Mouse (Mus musculus) embryonic facial prominence, embryonic 11.5 days (tissue): ENCODE results near the gene Aff3. TPM values are rescaled to one million over a fixed set of nuclear protein-coding genes. Genes with fewer than 3 reads are reported as not detected.

Experiments used
- ATAC-seq: fragments of 200-750 bp; cut with Nextera tagmentation; replicated peaks from 2 replicates; pipeline ENCODE4 v1.8.0; 2017; ENCODE audit warnings: low read depth; ENCODE audit not compliant: insufficient number of reproducible peaks, low FRiP score, low TSS enrichment
- DNase-seq: peaks from one replicate; pipeline ENCODE4 v3.0.0-alpha.2; 2015; ENCODE audit warnings: low spot score
- H3K27ac ChIP-seq: fragments of 300-500 bp; sonication (generic); replicated peaks from 2 replicates; pipeline ENCODE4 v1.5.1; 2014; ENCODE audit warnings: mild to moderate bottlenecking, low read depth, low read length, control low read depth
- H3K27me3 ChIP-seq: fragments of 300-500 bp; sonication (generic); 2 replicates; pipeline ENCODE4 v1.6.1; 2014; ENCODE audit warnings: mild to moderate bottlenecking, low read length, moderate library complexity, mixed read lengths; ENCODE audit not compliant: control insufficient read depth, insufficient read depth
- H3K36me3 ChIP-seq: fragments of 300-500 bp; sonication (generic); replicated peaks from 2 replicates; pipeline ENCODE4 v1.6.1; 2014; ENCODE audit warnings: low read depth, mild to moderate bottlenecking, low read length, moderate library complexity, mixed read lengths; ENCODE audit not compliant: control insufficient read depth, insufficient read depth
- H3K4me1 ChIP-seq: fragments of 300-500 bp; sonication (generic); 2 replicates; pipeline ENCODE4 v1.6.1; 2014; ENCODE audit warnings: low read length, mixed read lengths; ENCODE audit not compliant: control insufficient read depth, insufficient read depth
- H3K4me2 ChIP-seq: fragments of 300-500 bp; sonication (generic); 2 replicates; pipeline ENCODE4 v1.6.1; 2014; ENCODE audit warnings: low read depth, mild to moderate bottlenecking, control low read depth, low read length, moderate library complexity
- H3K4me3 ChIP-seq: fragments of 300-500 bp; sonication (generic); 2 replicates; pipeline ENCODE4 v1.5.1; 2014; ENCODE audit warnings: low read depth, low read length, control low read depth
- H3K9ac ChIP-seq: fragments of 300-500 bp; sonication (generic); replicated peaks from 2 replicates; pipeline ENCODE4 v1.6.1; 2014; ENCODE audit warnings: mild to moderate bottlenecking, control low read depth, low read length
- H3K9me3 ChIP-seq: fragments of 300-500 bp; sonication (generic); replicated peaks from 2 replicates; pipeline ENCODE4 v1.6.1; 2016; ENCODE audit warnings: mild to moderate bottlenecking, low read length, inconsistent platforms, mixed read lengths; ENCODE audit not compliant: control insufficient read depth
- WGBS: fragments of 180-500 bp; shearing (Covaris S2); extraction: QIAGEN DNeasy Blood & Tissue Kit; methylation state at CpG from one replicate; pipeline ENCODE4 v1.1.7; 2014; 5-methylcytosine and 5-hydroxymethylcytosine counted together
- polyA plus RNA-seq: library from polyadenylated mRNA; unstranded; fragments of >200 nt; fragmentation: Nextera tagmentation; extraction: Ambion mirVana; gene quantifications from 2 replicates; pipeline ENCODE4 v1.2.1, GENCODE M21; 2014

The Aff3 gene
- polyA plus RNA-seq, 1 experiment from 2014 or later, result 17.5 TPM

- Histone ChIP-seq H3K36me3 (no peaks in the 10 kb centered on the region), H3K4me3 (no peak overlapping the region)
Measured at GRCm38 (mm10) chr1:38628901-38629585, 35.7 kb downstream of the Aff3 start.

DNA sequence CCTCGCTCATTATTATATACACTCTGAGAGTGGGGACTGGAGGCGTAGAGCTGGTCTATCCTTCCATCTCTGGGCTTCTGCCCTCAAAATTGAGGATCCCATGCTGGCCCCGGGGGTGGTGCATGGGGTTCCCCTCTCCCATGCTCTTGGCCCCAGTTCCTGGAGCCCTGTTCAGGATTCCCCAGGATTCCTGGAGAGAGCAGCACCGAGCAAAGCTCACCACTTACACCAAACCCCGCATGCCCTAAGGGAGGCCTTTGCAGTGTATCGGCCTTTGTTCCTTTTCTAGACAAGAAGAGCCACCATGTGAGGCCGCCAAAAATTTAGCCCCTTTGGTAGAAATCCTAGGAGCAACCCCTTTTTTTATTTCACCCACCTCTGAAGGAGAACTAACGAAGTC, 36.3 kb downstream of the Aff3 start:
- H3K27ac ChIP-seq, result peak overlapping the region; percentile 53
- no peaks in the 10 kb centered on the region; the same call in 1 of the 2 replicates for H3K27me3 ChIP-seq
- peak overlapping the region; percentile 94 for H3K9ac ChIP-seq
- no peak overlapping the region for H3K4me3 ChIP-seq
- ATAC-seq (no peak; the same call in 1 of the 2 replicates), DNase-seq (peak; percentile 58)
- peaks cover 10% of the 10 kb centered on the region; the same call in 1 of the 2 replicates for H3K4me1 ChIP-seq
- no peaks in the 10 kb centered on the region for H3K36me3 ChIP-seq
- no peak overlapping the region for H3K4me2 ChIP-seq
- no peaks in the 10 kb centered on the region for H3K9me3 ChIP-seq
- 23% methylated on average over 8 of the region's 8 CpGs for WGBS

More at GRCm38 (mm10) chr1:38628901-38629585, 35.7 kb downstream of the Aff3 start:
- peak overlapping the region; percentile 53 for H3K27ac ChIP-seq
- H3K9me3 ChIP-seq, result no peaks in the 10 kb centered on the region
- no peaks in the 10 kb centered on the region; the same call in 1 of the 2 replicates for H3K27me3 ChIP-seq
- peaks cover 10% of the 10 kb centered on the region; the same call in 1 of the 2 replicates for H3K4me1 ChIP-seq
- 21% methylated on average over 11 of the region's 11 CpGs for WGBS
- DNase-seq (peak; percentile 10), ATAC-seq (no peak)
- H3K9ac ChIP-seq, result peak overlapping the region; percentile 94
- H3K4me2 ChIP-seq, result no peak overlapping the region

GRCm38 (mm10) chr1:38627683-38628361, 36.9 kb downstream of the Aff3 start:
- peaks cover 10% of the 10 kb centered on the region; the same call in 1 of the 2 replicates for H3K4me1 ChIP-seq
- no peaks in the 10 kb centered on the region for H3K9me3 ChIP-seq
- peak; percentile 75 for DNase-seq
- peak overlapping the region; percentile 82 for H3K4me3 ChIP-seq
- peak overlapping the region; percentile 56 for H3K4me2 ChIP-seq
- H3K27me3 ChIP-seq, result no peaks in the 10 kb centered on the region; the same call in 1 of the 2 replicates
- peak; percentile 72 for ATAC-seq
- under 1% methylated on average over 35 of the region's 42 CpGs for WGBS
- H3K36me3 ChIP-seq, result no peaks in the 10 kb centered on the region
- peak overlapping the region; percentile 94 for H3K9ac ChIP-seq
- H3K27ac ChIP-seq, result peak overlapping the region; percentile 97

DNA sequence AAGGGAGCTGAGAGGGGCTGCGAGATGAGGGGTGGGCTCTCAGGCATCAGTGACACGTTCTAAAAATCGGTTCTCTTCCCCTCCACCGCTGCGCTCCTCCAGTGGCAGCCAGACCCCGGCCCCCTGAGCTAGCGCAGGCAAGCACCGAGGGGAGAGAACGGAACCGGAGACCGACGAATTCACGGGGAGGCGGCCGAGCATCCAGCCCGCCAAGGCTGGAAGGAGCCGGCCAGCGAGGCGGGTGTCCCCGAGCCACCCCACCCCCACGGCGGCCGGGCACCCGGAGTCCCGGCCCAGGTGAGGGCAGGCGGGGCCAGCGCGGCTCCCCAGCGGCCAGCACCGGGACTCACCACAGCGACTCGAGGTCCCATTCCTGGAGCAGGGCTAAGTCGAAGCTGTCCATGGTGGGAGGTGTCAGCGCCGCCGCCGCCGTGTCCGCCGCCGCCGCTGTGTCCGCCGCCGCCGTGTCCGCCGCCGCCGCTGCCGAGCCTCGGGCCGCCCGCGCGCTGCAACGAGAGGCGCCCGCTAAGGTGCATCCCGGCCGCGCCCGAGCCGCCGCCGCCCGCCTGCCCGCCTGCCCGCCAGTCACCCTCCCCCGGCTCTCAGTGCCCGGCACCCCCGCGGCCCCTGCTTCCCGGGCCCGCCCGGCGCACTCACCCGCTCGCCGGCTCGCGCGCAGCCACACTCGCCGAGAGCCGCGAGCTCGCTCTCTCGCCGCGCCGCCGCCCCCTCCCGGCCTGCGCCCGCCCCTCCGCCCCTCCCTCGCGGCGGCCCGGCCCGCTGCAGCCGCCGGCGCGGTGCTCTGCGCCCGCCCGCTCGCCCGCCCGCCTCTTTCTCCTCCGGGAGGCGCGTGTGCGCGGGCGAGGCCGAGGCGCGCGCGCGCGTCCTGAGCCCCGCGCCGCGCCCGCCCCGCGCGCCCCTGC, 37.8 kb downstream of the Aff3 start:
- Histone ChIP-seq H3K4me1 (peaks cover 10% of the 10 kb centered on the region; the same call in 1 of the 2 replicates), H3K27me3 (no peaks in the 10 kb centered on the region; the same call in 1 of the 2 replicates), H3K4me2 (peak overlapping the region; percentile 56), H3K36me3 (no peaks in the 10 kb centered on the region), H3K4me3 (peak overlapping the region; percentile 82), H3K27ac (peak overlapping the region; percentile 97), H3K9me3 (no peaks in the 10 kb centered on the region), H3K9ac (peak overlapping the region; percentile 94)
- ATAC-seq (peak; percentile 74), DNase-seq (peak; percentile 78)
- WGBS, result under 1% methylated on average over 49 of the region's 133 CpGs

- no peaks in the 10 kb centered on the region for H3K36me3 ChIP-seq
- H3K4me2 ChIP-seq, result peak overlapping the region; percentile 56
- peak overlapping the region; percentile 97 for H3K27ac ChIP-seq
- peak; percentile 24; the same call in 1 of the 2 replicates for ATAC-seq
- under 1% methylated on average over 10 of the region's 10 CpGs for WGBS
- H3K4me3 ChIP-seq, result peak overlapping the region; percentile 82
- no peak for DNase-seq
- peak overlapping the region; percentile 94 for H3K9ac ChIP-seq
- H3K4me1 ChIP-seq, result peaks cover 6% of the 10 kb centered on the region; the same call in 1 of the 2 replicates
- no peaks in the 10 kb centered on the region; the same call in 1 of the 2 replicates for H3K27me3 ChIP-seq
- no peaks in the 10 kb centered on the region for H3K9me3 ChIP-seq
Measured at GRCm38 (mm10) chr1:38626388-38626738, 38.4 kb downstream of the Aff3 start.

DNA sequence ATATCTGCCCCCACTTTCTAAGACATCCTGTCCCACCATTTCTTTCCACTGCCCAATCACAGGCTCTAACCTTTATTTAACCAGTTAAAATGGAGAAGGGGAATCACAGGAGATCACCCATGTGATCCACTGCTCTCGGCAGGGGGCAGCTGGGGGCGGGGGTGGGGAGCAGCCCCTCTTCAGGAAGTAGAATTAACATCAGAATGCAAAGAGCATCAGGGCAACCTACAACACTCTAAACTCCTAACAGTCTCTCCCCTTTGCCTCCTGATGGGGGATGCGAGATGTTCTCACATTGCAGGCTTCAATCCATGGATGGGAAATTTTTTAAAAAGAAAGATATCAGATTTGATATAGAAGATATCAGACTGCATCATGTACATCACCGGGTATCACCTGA, 42.9 kb downstream of the Aff3 start:
- DNase-seq (no peak), ATAC-seq (no peak)
- H3K27ac ChIP-seq, result no peak overlapping the region
- H3K27me3 ChIP-seq, result no peaks in the 10 kb centered on the region
- H3K4me1 ChIP-seq, result no peaks in the 10 kb centered on the region
- H3K9ac ChIP-seq, result no peak overlapping the region
- no peak overlapping the region for H3K4me3 ChIP-seq
- no peak overlapping the region for H3K4me2 ChIP-seq
- no peaks in the 10 kb centered on the region for H3K9me3 ChIP-seq
- 52% methylated on average over 4 of the region's 4 CpGs for WGBS
- no peaks in the 10 kb centered on the region for H3K36me3 ChIP-seq

GRCm38 (mm10) chr1:38620401-38620800, 44.4 kb downstream of the Aff3 start:
- Histone ChIP-seq H3K36me3 (no peaks in the 10 kb centered on the region), H3K4me1 (no peaks in the 10 kb centered on the region), H3K27me3 (no peaks in the 10 kb centered on the region), H3K4me3 (no peak overlapping the region), H3K27ac (no peak overlapping the region), H3K9me3 (no peaks in the 10 kb centered on the region), H3K4me2 (no peak overlapping the region), H3K9ac (no peak overlapping the region)
- 94% methylated on average over 6 of the region's 6 CpGs for WGBS
- no peak for DNase-seq
- ATAC-seq, result no peak
